Mouse (Mus musculus) liver, embryonic 15.5 days (tissue): ENCODE measurements around the gene Dnajb7. TPM values are rescaled to one million over a fixed set of nuclear protein-coding genes. Genes with fewer than 3 reads are reported as not detected.

Experiments used
- ATAC-seq: fragments of 200-750 bp; cut with Nextera tagmentation; 2 replicates; pipeline ENCODE4 v1.8.0; 2017; ENCODE audit warnings: moderate number of reproducible peaks, mild to moderate bottlenecking, moderate library complexity; ENCODE audit not compliant: insufficient read depth
- H3K27ac ChIP-seq: fragments of 300-500 bp; sonication (generic); replicated peaks from 2 replicates; pipeline ENCODE4 v1.5.1; 2015; ENCODE audit warnings: mild to moderate bottlenecking, inconsistent platforms
- H3K27me3 ChIP-seq: fragments of 300-500 bp; sonication (generic); 2 replicates; pipeline ENCODE4 v1.6.1; 2015; ENCODE audit warnings: mild to moderate bottlenecking, inconsistent platforms
- H3K36me3 ChIP-seq: fragments of 300-500 bp; sonication (generic); replicated peaks from 2 replicates; pipeline ENCODE4 v1.6.1; 2015; ENCODE audit warnings: moderate library complexity, mild to moderate bottlenecking, inconsistent platforms
- H3K4me1 ChIP-seq: fragments of 300-500 bp; sonication (generic); replicated peaks from 2 replicates; pipeline ENCODE4 v1.6.1; 2015; ENCODE audit warnings: inconsistent platforms
- H3K4me2 ChIP-seq: fragments of 300-500 bp; sonication (generic); 2 replicates; pipeline ENCODE4 v1.6.1; 2015; ENCODE audit warnings: moderate library complexity, mild to moderate bottlenecking, inconsistent platforms
- H3K4me3 ChIP-seq: fragments of 300-500 bp; sonication (generic); replicated peaks from 2 replicates; pipeline ENCODE4 v1.5.1; 2015; ENCODE audit warnings: mild to moderate bottlenecking, inconsistent platforms
- H3K9ac ChIP-seq: fragments of 300-500 bp; sonication (generic); 2 replicates; pipeline ENCODE4 v1.6.1; 2015; ENCODE audit warnings: moderate library complexity, mild to moderate bottlenecking, inconsistent platforms
- H3K9me3 ChIP-seq: fragments of 300-500 bp; sonication (generic); replicated peaks from 2 replicates; pipeline ENCODE4 v1.6.1; 2016; ENCODE audit warnings: inconsistent platforms
- WGBS: fragments of 180-500 bp; shearing (Covaris S2); methylation state at CpG from one replicate; pipeline ENCODE4 v1.1.7; 2015; ENCODE audit warnings: mixed read lengths; ENCODE audit not compliant: insufficient replicate concordance; 5-methylcytosine and 5-hydroxymethylcytosine counted together
- polyA plus RNA-seq: library from polyadenylated mRNA; unstranded; fragments of >200 nt; fragmentation: Nextera tagmentation; extraction: Ambion mirVana; gene quantifications from 2 replicates; pipeline ENCODE4 v1.2.1, GENCODE M21; 2015

The Dnajb7 gene
- polyA plus RNA-seq, 1 experiment from 2014 or later = 0.75 TPM

DNA sequence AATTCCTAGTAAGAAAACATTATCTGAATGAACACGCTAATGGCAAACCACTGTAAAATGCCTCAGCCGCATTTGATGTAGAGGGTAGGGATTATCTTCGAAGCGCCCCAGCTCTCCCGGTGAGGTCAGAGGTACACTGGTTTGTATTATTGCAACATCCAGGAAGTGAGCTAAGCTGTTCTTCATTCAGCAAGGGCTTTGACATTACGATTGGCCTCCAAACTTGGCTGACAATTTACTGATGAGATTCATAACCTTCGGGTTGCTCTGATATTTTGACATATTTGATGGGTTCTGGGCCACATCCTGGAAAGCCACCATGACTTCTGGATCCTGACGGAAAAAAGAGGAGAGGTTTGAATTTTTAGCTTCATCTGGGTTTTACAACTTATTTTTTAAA lies 42.9 kb downstream of the Dnajb7 start:
- no peaks in the 10 kb centered on the region for H3K9me3 ChIP-seq
- no peaks in the 10 kb centered on the region for H3K27me3 ChIP-seq
- H3K27ac ChIP-seq = no peak overlapping the region
- peaks cover 39% of the 10 kb centered on the region for H3K36me3 ChIP-seq
- H3K4me3 ChIP-seq = no peak overlapping the region
- no peak overlapping the region for H3K9ac ChIP-seq
- peaks cover 38% of the 10 kb centered on the region for H3K4me1 ChIP-seq
- WGBS = 63% methylated on average over 8 of the region's 8 CpGs
- H3K4me2 ChIP-seq = no peak overlapping the region
- no peak for ATAC-seq

DNA sequence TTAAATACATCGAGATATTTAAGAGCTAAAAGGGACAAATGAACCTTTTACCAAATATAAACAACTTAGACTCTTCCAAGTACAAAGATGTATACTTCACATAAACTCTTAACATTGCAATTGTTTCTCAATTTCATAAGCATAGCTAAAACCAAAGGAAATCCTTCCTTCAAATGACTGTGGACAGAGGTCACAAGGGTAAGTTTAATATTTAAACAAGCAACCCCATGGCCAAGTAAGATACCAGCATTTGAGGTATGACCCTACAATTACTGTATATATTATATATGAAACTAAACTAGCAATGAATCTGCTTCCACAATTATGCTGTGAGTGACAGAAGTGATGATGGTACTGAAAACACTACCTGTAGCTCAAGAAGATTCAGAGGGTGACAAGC lies 43.8 kb downstream of the Dnajb7 start:
- no peak overlapping the region for H3K9ac ChIP-seq
- no peak overlapping the region for H3K27ac ChIP-seq
- WGBS = 75% methylated on average over 1 of the region's 1 CpGs
- H3K27me3 ChIP-seq = no peaks in the 10 kb centered on the region
- no peak overlapping the region for H3K4me2 ChIP-seq
- ATAC-seq = no peak
- peaks cover 29% of the 10 kb centered on the region for H3K36me3 ChIP-seq
- peaks cover 47% of the 10 kb centered on the region for H3K4me1 ChIP-seq
- no peak overlapping the region for H3K4me3 ChIP-seq
- no peaks in the 10 kb centered on the region for H3K9me3 ChIP-seq

DNA sequence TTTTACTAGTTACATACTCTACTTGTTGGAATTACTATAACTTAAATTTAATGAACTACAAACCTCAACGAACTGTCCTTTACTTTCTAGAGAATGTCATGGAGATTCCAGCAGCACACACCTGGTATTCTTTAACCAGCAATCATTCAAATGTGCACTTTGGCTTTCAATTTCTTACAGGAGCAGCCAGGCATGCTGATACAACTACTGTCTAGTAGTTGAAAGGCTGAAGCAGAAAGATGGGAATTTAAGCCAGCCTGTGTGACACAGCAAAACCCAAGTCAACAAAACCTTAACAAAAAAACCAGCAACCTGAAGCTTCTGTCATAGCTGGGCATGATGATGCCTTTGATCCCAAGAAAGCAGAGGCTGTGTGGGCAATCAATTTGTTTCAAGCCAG lies 45.6 kb downstream of the Dnajb7 start:
- no peak overlapping the region for H3K4me3 ChIP-seq
- 80% methylated on average over 1 of the region's 1 CpGs for WGBS
- ATAC-seq = no peak
- H3K9me3 ChIP-seq = no peaks in the 10 kb centered on the region
- H3K27ac ChIP-seq = peak overlapping the region; percentile 20; the same call in 1 of the 2 replicates
- H3K27me3 ChIP-seq = no peaks in the 10 kb centered on the region
- H3K4me1 ChIP-seq = peaks cover 53% of the 10 kb centered on the region
- H3K9ac ChIP-seq = no peak overlapping the region
- H3K36me3 ChIP-seq = peaks cover 22% of the 10 kb centered on the region
- H3K4me2 ChIP-seq = no peak overlapping the region

DNA sequence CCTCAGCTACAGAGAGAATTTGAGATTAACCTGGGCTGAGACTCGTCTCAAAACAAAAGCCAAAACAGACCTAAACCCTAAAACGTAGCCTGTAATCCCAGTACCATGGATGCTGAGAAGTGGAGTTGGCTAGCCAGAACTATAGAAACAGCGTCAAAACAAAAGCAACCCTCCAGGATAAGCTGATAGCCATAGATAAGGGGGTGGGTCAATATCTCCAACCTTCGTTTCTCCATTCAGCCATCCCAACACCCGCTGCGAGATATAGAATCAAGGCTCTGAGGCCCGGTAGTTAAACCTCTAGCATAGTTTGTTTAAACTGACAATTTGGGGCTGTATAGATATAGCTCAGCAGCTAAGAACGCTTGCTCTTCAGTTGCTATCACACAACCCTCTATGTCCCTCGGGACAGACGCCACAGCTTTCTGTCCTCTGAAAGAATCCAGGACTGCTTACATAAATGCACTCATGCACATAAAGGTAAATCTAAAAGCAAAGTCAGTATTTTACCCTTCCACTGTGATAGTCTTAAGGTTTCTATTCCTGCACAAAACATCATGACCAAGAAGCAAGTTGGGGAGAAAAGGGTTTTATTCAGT lies 46.6 kb downstream of the Dnajb7 start:
- Histone ChIP-seq H3K9ac (0 out of 2 replicates have a peak overlapping the region, but pooled peaks have one; percentile 19), H3K4me1 (peaks cover 53% of the 10 kb centered on the region), H3K36me3 (peaks cover 14% of the 10 kb centered on the region), H3K9me3 (no peaks in the 10 kb centered on the region), H3K27me3 (no peaks in the 10 kb centered on the region), H3K4me2 (peak overlapping the region; percentile 85), H3K27ac (peak overlapping the region; percentile 87), H3K4me3 (peak overlapping the region; percentile 80)
- ATAC-seq = 0 out of 2 replicates have a peak, but pooled peaks have one; percentile 2
- WGBS = 7% methylated on average over 10 of the region's 10 CpGs

DNA sequence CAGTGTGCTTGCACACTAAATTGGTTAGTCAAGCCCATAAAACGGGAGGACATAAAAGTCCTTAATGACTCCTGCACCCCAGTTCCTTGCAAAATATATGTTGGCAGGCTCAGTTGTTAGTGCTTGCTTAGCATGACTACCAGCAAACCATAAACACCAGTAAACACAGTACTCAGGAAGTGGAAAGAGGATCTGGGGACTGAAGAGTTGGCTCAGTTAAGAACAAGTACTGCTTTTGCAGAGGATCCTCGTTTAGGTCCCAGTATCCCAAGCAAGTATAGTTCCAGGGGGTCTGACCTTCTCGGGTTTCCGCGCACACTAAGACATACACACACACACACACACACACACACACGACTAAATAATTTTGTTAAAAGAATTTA lies 47.1 kb downstream of the Dnajb7 start:
- peak overlapping the region; percentile 87 for H3K27ac ChIP-seq
- H3K9me3 ChIP-seq = no peaks in the 10 kb centered on the region
- peak; percentile 44 for ATAC-seq
- no peaks in the 10 kb centered on the region for H3K27me3 ChIP-seq
- H3K4me3 ChIP-seq = peak overlapping the region; percentile 80
- 0 out of 2 replicates have a peak overlapping the region, but pooled peaks have one; percentile 19 for H3K9ac ChIP-seq
- peaks cover 53% of the 10 kb centered on the region for H3K4me1 ChIP-seq
- peaks cover 10% of the 10 kb centered on the region; the same call in 1 of the 2 replicates for H3K36me3 ChIP-seq
- peak overlapping the region; percentile 85 for H3K4me2 ChIP-seq
- 20% methylated on average over 6 of the region's 6 CpGs for WGBS

DNA sequence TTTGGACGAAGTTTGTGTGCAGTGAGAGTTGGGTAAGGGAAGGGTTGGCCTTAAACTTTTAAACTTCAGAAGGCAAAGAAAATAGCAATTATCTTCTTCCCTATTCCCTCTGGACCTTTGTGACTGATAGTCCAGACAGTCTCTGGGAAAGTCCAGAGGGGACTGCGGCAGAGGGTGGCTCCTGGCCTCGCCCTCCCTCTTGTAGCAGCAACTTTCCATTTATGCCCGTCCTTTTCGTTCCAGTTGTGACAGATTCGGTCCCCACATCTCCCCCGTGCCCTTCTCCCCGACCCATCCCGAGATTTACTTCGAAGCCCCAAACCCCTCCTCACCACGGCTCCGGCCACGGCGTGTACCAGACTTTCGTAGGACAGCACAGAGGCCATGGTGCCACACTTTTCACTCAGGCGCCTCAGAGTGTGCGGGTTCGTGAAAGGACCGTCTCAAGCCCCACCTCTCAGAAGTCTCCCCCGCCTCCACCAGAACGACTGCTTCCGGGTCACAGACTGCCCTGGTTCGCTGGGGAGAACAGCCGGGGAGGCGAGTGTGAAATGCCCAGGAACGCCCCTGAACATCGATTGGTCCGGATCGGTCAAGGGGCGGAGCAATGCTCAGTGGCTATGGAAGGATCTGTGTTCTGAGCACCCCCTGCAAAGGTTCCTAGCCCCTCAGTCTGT lies 47.6 kb downstream of the Dnajb7 start, which contains the start of gene Slc25a17:
TSS of gene Slc25a17 (minus strand) at position 468 of the 677 bp plus-strand sequence.
- Histone ChIP-seq H3K27ac (peak within 1 kb of the TSS; percentile 87), H3K27me3 (no peaks in the 10 kb centered on the region), H3K4me2 (peak within 1 kb of the TSS; percentile 85)

DNA sequence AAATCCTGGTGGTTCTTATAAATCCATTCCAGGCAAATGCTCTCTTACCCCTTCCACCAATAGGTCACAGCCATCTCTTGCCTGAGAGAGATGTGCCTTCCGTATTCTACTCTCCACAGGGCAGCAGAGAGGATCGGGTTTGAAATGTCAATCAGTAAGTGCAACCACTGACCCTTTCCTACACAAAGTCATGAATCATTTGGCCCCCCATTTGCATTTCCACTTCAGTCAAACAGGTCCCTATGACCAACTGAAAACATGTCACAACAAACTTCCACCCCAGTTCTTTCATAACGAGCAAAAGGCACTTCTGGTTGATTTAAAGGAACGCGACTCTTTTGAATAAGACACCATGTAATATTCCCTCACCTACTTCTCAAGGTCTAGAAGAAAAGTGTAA lies 48.7 kb downstream of the Dnajb7 start:
- WGBS = 73% methylated on average over 5 of the region's 5 CpGs
- Histone ChIP-seq H3K36me3 (no peaks in the 10 kb centered on the region; the same call in 1 of the 2 replicates), H3K4me2 (peak overlapping the region; percentile 85), H3K9ac (peak overlapping the region; percentile 75; the same call in 1 of the 2 replicates), H3K4me3 (peak overlapping the region; percentile 80), H3K9me3 (no peaks in the 10 kb centered on the region), H3K27me3 (no peaks in the 10 kb centered on the region), H3K4me1 (peaks cover 53% of the 10 kb centered on the region), H3K27ac (0 out of 2 replicates have a peak overlapping the region, but pooled peaks have one; percentile 87)
- ATAC-seq = no peak

More for the DNA sequence above, 47.6 kb downstream of the Dnajb7 start, which contains the start of gene Slc25a17:
- peaks cover 53% of the 10 kb centered on the region for H3K4me1 ChIP-seq
- peaks cover 5% of the 10 kb centered on the region; the same call in 1 of the 2 replicates for H3K36me3 ChIP-seq
- peak within 1 kb of the TSS; percentile 75 for H3K9ac ChIP-seq
- under 1% methylated on average over 30 of the region's 30 CpGs for WGBS
- peak within 1 kb of the TSS; percentile 80 for H3K4me3 ChIP-seq
- no peaks in the 10 kb centered on the region for H3K9me3 ChIP-seq
- ATAC-seq = peak; percentile 97

DNA sequence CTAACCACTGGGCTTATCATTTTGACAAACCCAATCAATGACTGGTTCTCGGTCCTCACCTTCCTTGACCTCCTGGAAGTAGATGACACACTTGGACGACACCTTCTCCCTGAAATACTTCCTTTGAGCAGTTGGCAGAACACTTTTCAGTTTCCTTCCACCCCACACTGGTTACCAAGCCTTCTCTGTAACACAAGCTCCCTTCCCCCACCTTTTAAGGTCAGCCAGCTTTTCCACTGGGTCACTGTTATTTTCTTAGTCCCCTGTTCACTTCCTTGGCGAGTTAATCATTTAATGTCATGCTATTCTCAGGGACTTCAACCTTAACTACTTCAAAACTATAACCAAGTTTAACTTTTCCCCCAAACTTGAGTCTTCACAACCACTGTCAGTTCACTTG lies 49.2 kb downstream of the Dnajb7 start:
- no peaks in the 10 kb centered on the region for H3K27me3 ChIP-seq
- peak overlapping the region; percentile 2; the same call in 1 of the 2 replicates for H3K27ac ChIP-seq
- H3K9me3 ChIP-seq = no peaks in the 10 kb centered on the region
- peaks cover 51% of the 10 kb centered on the region for H3K4me1 ChIP-seq
- peak overlapping the region; percentile 85 for H3K4me2 ChIP-seq
- WGBS = 57% methylated on average over 3 of the region's 3 CpGs
- no peak overlapping the region for H3K9ac ChIP-seq
- H3K4me3 ChIP-seq = peak overlapping the region; percentile 80; the same call in 1 of the 2 replicates
- ATAC-seq = no peak
- H3K36me3 ChIP-seq = no peaks in the 10 kb centered on the region; the same call in 1 of the 2 replicates

DNA sequence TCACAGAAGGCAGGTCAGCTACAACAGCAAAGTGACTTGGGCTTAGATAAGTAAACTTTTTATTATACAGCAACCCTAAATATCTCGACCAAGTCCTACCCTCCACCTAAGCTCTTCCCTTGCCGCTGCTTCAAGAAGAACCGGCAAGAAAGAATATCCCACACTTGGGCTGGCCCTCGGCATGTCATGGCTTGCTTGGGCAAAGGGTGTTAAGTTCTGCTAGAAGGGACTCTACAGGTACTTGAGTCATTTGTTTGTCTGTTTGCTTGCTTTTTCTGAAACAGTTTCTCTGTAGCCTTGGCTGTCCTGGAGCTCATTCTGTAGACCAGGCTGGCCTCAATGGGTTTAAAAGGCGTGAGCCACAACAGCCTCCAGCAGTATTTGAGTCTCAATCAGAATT lies 51.2 kb downstream of the Dnajb7 start:
- peaks cover 35% of the 10 kb centered on the region for H3K4me1 ChIP-seq
- H3K4me2 ChIP-seq = no peak overlapping the region
- H3K9me3 ChIP-seq = no peaks in the 10 kb centered on the region
- no peak for ATAC-seq
- no peak overlapping the region for H3K4me3 ChIP-seq
- no peaks in the 10 kb centered on the region for H3K27me3 ChIP-seq
- H3K27ac ChIP-seq = no peak overlapping the region
- WGBS = 57% methylated on average over 5 of the region's 5 CpGs
- no peaks in the 10 kb centered on the region for H3K36me3 ChIP-seq
- H3K9ac ChIP-seq = no peak overlapping the region
